Mouse (Mus musculus) hindbrain, embryonic 10.5 days (tissue): ENCODE measurements around the gene Glrp1. TPM values are rescaled to one million over a fixed set of nuclear protein-coding genes. Genes with fewer than 3 reads are reported as not detected.

Experiments used
- DNase-seq: peaks from one replicate; pipeline ENCODE4 v3.0.0-alpha.2; 2017; ENCODE audit warnings: low spot score
- H3K27ac ChIP-seq: fragments of 300-500 bp; sonication (generic); 2 replicates; pipeline ENCODE4 v1.5.1; 2016; ENCODE audit warnings: mild to moderate bottlenecking, moderate library complexity
- H3K27me3 ChIP-seq: fragments of 300-500 bp; sonication (generic); 2 replicates; pipeline ENCODE4 v1.6.1; 2016; ENCODE audit warnings: mild to moderate bottlenecking; ENCODE audit not compliant: poor library complexity, insufficient read depth, severe bottlenecking
- H3K36me3 ChIP-seq: fragments of 300-500 bp; sonication (generic); 2 replicates; pipeline ENCODE4 v1.6.1; 2016; ENCODE audit warnings: mild to moderate bottlenecking, moderate library complexity
- H3K4me1 ChIP-seq: fragments of 300-500 bp; sonication (generic); replicated peaks from 2 replicates; pipeline ENCODE4 v1.6.1; 2016; ENCODE audit warnings: mild to moderate bottlenecking
- H3K4me3 ChIP-seq: fragments of 300-500 bp; sonication (generic); 2 replicates; pipeline ENCODE4 v1.5.1; 2016; ENCODE audit warnings: mild to moderate bottlenecking, moderate library complexity
- H3K9me3 ChIP-seq: fragments of 300-500 bp; sonication (generic); 2 replicates; pipeline ENCODE4 v1.6.1; 2016; ENCODE audit warnings: mild to moderate bottlenecking, moderate library complexity
- WGBS: fragments of 180-500 bp; shearing (Covaris S2); methylation state at CpG from one replicate; pipeline ENCODE4 v1.1.7; 2016; 5-methylcytosine and 5-hydroxymethylcytosine counted together
- polyA plus RNA-seq: library from polyadenylated mRNA; unstranded; fragments of >200 nt; fragmentation: Nextera tagmentation; extraction: Ambion mirVana; gene quantifications from 2 replicates; pipeline ENCODE4 v1.2.1, GENCODE M21; 2016

The Glrp1 gene
- not detected in 2 replicates for polyA plus RNA-seq

- Histone ChIP-seq H3K27ac (no peak within 1 kb of the TSS), H3K4me3 (no peak within 1 kb of the TSS), H3K27me3 (peaks cover 4% of the 10 kb centered on the region; the same call in 1 of the 2 replicates), H3K4me1 (peaks cover 12% of the 10 kb centered on the region), H3K36me3 (no peaks in the 10 kb centered on the region), H3K9me3 (no peaks in the 10 kb centered on the region)
- DNase-seq = no peak
- 83% methylated on average over 8 of the region's 8 CpGs for WGBS
Observed at GRCm38 (mm10) chr1:88509789-88510188, at the start of gene Glrp1. TSS of gene Glrp1 (minus strand) at chr1:88510066.

GRCm38 (mm10) chr1:88559258-88559657 is 49.4 kb upstream of the Glrp1 start:
- Histone ChIP-seq H3K27ac (peak overlapping the region; percentile 29; the same call in 1 of the 2 replicates), H3K4me3 (no peak overlapping the region)
- WGBS = 21% methylated on average over 7 of the region's 7 CpGs

GRCm38 (mm10) chr1:88558793-88559192 is 48.9 kb upstream of the Glrp1 start:
- Histone ChIP-seq H3K27ac (no peak overlapping the region), H3K27me3 (no peaks in the 10 kb centered on the region; the same call in 1 of the 2 replicates), H3K9me3 (no peaks in the 10 kb centered on the region), H3K4me3 (no peak overlapping the region), H3K36me3 (no peaks in the 10 kb centered on the region), H3K4me1 (peaks cover 13% of the 10 kb centered on the region)
- DNase-seq = no peak

More at GRCm38 (mm10) chr1:88559258-88559657, 49.4 kb upstream of the Glrp1 start:
- Histone ChIP-seq H3K27me3 (no peaks in the 10 kb centered on the region; the same call in 1 of the 2 replicates), H3K9me3 (no peaks in the 10 kb centered on the region), H3K4me1 (peaks cover 13% of the 10 kb centered on the region), H3K36me3 (no peaks in the 10 kb centered on the region)
- DNase-seq = no peak

- no peak overlapping the region for H3K27ac ChIP-seq
Observed at GRCm38 (mm10) chr1:88556401-88556800, 46.5 kb upstream of the Glrp1 start.

GRCm38 (mm10) chr1:88553500-88554187 is 43.8 kb upstream of the Glrp1 start:
- H3K9me3 ChIP-seq = no peaks in the 10 kb centered on the region

More at GRCm38 (mm10) chr1:88556401-88556800, 46.5 kb upstream of the Glrp1 start:
- H3K9me3 ChIP-seq = no peaks in the 10 kb centered on the region
- peaks cover 18% of the 10 kb centered on the region for H3K4me1 ChIP-seq
- H3K27me3 ChIP-seq = no peaks in the 10 kb centered on the region; the same call in 1 of the 2 replicates
- WGBS = 93% methylated on average over 11 of the region's 11 CpGs
- H3K4me3 ChIP-seq = no peak overlapping the region
- no peaks in the 10 kb centered on the region for H3K36me3 ChIP-seq
- DNase-seq = no peak

GRCm38 (mm10) chr1:88549263-88549662 is 39.4 kb upstream of the Glrp1 start:
- Histone ChIP-seq H3K36me3 (no peaks in the 10 kb centered on the region), H3K27me3 (0 out of 2 replicates have a peak, but pooled peaks cover 3% of the 10 kb centered on the region), H3K4me3 (no peak overlapping the region), H3K9me3 (no peaks in the 10 kb centered on the region), H3K27ac (no peak overlapping the region), H3K4me1 (peaks cover 8% of the 10 kb centered on the region; the same call in 1 of the 2 replicates)
- no peak for DNase-seq
- 89% methylated on average over 1 of the region's 1 CpGs for WGBS

More at GRCm38 (mm10) chr1:88553500-88554187, 43.8 kb upstream of the Glrp1 start:
- Histone ChIP-seq H3K27me3 (no peaks in the 10 kb centered on the region), H3K4me1 (peaks cover 8% of the 10 kb centered on the region; the same call in 1 of the 2 replicates), H3K4me3 (no peak overlapping the region), H3K27ac (no peak overlapping the region), H3K36me3 (no peaks in the 10 kb centered on the region)
- 57% methylated on average over 7 of the region's 7 CpGs for WGBS
- DNase-seq = no peak

- Histone ChIP-seq H3K4me3 (no peak overlapping the region), H3K4me1 (no peaks in the 10 kb centered on the region), H3K36me3 (no peaks in the 10 kb centered on the region), H3K9me3 (no peaks in the 10 kb centered on the region), H3K27ac (no peak overlapping the region), H3K27me3 (0 out of 2 replicates have a peak, but pooled peaks cover 3% of the 10 kb centered on the region)
- WGBS = 87% methylated on average over 7 of the region's 7 CpGs
- DNase-seq = no peak
Observed at GRCm38 (mm10) chr1:88547172-88547571, 37.3 kb upstream of the Glrp1 start.

- 77% methylated on average over 4 of the region's 4 CpGs for WGBS
- 0 out of 2 replicates have a peak, but pooled peaks cover 3% of the 10 kb centered on the region for H3K27me3 ChIP-seq
- no peaks in the 10 kb centered on the region for H3K9me3 ChIP-seq
- H3K27ac ChIP-seq = no peak overlapping the region
- DNase-seq = no peak
- H3K4me3 ChIP-seq = no peak overlapping the region
- no peaks in the 10 kb centered on the region for H3K36me3 ChIP-seq
- no peaks in the 10 kb centered on the region for H3K4me1 ChIP-seq
Observed at GRCm38 (mm10) chr1:88543608-88544007, 33.7 kb upstream of the Glrp1 start.

- H3K27me3 ChIP-seq = no peaks in the 10 kb centered on the region
Observed at GRCm38 (mm10) chr1:88539823-88540222, 30.0 kb upstream of the Glrp1 start.

GRCm38 (mm10) chr1:88539256-88539655 is 29.4 kb upstream of the Glrp1 start:
- no peaks in the 10 kb centered on the region for H3K36me3 ChIP-seq
- no peak overlapping the region for H3K27ac ChIP-seq
- no peak overlapping the region for H3K4me3 ChIP-seq
- WGBS = 89% methylated on average over 7 of the region's 7 CpGs
- H3K27me3 ChIP-seq = no peaks in the 10 kb centered on the region
- H3K9me3 ChIP-seq = no peaks in the 10 kb centered on the region
- H3K4me1 ChIP-seq = no peaks in the 10 kb centered on the region
- no peak for DNase-seq

More at GRCm38 (mm10) chr1:88539823-88540222, 30.0 kb upstream of the Glrp1 start:
- Histone ChIP-seq H3K4me1 (no peaks in the 10 kb centered on the region), H3K36me3 (no peaks in the 10 kb centered on the region), H3K4me3 (no peak overlapping the region), H3K9me3 (no peaks in the 10 kb centered on the region), H3K27ac (no peak overlapping the region)
- DNase-seq = no peak
- 71% methylated on average over 3 of the region's 3 CpGs for WGBS

- Histone ChIP-seq H3K4me1 (no peaks in the 10 kb centered on the region), H3K27me3 (no peaks in the 10 kb centered on the region), H3K27ac (no peak overlapping the region), H3K36me3 (no peaks in the 10 kb centered on the region), H3K9me3 (no peaks in the 10 kb centered on the region), H3K4me3 (no peak overlapping the region)
- DNase-seq = no peak
- 91% methylated on average over 1 of the region's 1 CpGs for WGBS
Observed at GRCm38 (mm10) chr1:88536308-88536707, 26.4 kb upstream of the Glrp1 start.

- Histone ChIP-seq H3K27ac (no peak overlapping the region), H3K9me3 (0 out of 2 replicates have a peak, but pooled peaks cover 2% of the 10 kb centered on the region)
- no peak for DNase-seq
Observed at GRCm38 (mm10) chr1:88534091-88534490, 24.2 kb upstream of the Glrp1 start.

GRCm38 (mm10) chr1:88526161-88526560 is 16.3 kb upstream of the Glrp1 start:
- no peak for DNase-seq
- WGBS = 62% methylated on average over 6 of the region's 6 CpGs
- H3K9me3 ChIP-seq = 0 out of 2 replicates have a peak, but pooled peaks cover 3% of the 10 kb centered on the region
- H3K4me1 ChIP-seq = 0 out of 2 replicates have a peak, but pooled peaks cover 4% of the 10 kb centered on the region
- no peaks in the 10 kb centered on the region for H3K36me3 ChIP-seq
- H3K27ac ChIP-seq = no peak overlapping the region
- H3K4me3 ChIP-seq = no peak overlapping the region
- H3K27me3 ChIP-seq = no peaks in the 10 kb centered on the region

More at GRCm38 (mm10) chr1:88534091-88534490, 24.2 kb upstream of the Glrp1 start:
- Histone ChIP-seq H3K4me3 (no peak overlapping the region), H3K36me3 (no peaks in the 10 kb centered on the region), H3K4me1 (no peaks in the 10 kb centered on the region), H3K27me3 (no peaks in the 10 kb centered on the region)
- 76% methylated on average over 5 of the region's 5 CpGs for WGBS
